Mouse (Mus musculus) embryonic facial prominence, embryonic 13.5 days (tissue): ENCODE data around the gene Trappc3. TPM values are rescaled to one million over a fixed set of nuclear protein-coding genes. Genes with fewer than 3 reads are reported as not detected.

Experiments
- ATAC-seq: fragments of 200-750 bp; cut with Nextera tagmentation; 2 replicates; pipeline ENCODE4 v1.8.0; 2017; ENCODE audit warnings: low read depth; ENCODE audit not compliant: insufficient number of reproducible peaks, insufficient read depth, low FRiP score, low TSS enrichment
- H3K27ac ChIP-seq: fragments of 300-500 bp; sonication (generic); 2 replicates; pipeline ENCODE4 v1.5.1; 2015; ENCODE audit warnings: moderate library complexity, mild to moderate bottlenecking, inconsistent platforms
- H3K27me3 ChIP-seq: fragments of 300-500 bp; sonication (generic); 2 replicates; pipeline ENCODE4 v1.6.1; 2015; ENCODE audit warnings: mild to moderate bottlenecking, inconsistent platforms
- H3K36me3 ChIP-seq: fragments of 300-500 bp; sonication (generic); 2 replicates; pipeline ENCODE4 v1.6.1; 2015; ENCODE audit warnings: mild to moderate bottlenecking, inconsistent platforms
- H3K4me1 ChIP-seq: fragments of 300-500 bp; sonication (generic); 2 replicates; pipeline ENCODE4 v1.6.1; 2015; ENCODE audit warnings: inconsistent platforms
- H3K4me2 ChIP-seq: fragments of 300-500 bp; sonication (generic); 2 replicates; pipeline ENCODE4 v1.6.1; 2015; ENCODE audit warnings: moderate library complexity, mild to moderate bottlenecking, inconsistent platforms
- H3K4me3 ChIP-seq: fragments of 300-500 bp; sonication (generic); 2 replicates; pipeline ENCODE4 v1.5.1; 2015; ENCODE audit warnings: mild to moderate bottlenecking, inconsistent platforms
- H3K9ac ChIP-seq: fragments of 300-500 bp; sonication (generic); 2 replicates; pipeline ENCODE4 v1.6.1; 2015; ENCODE audit warnings: mild to moderate bottlenecking, inconsistent platforms
- H3K9me3 ChIP-seq: fragments of 300-500 bp; sonication (generic); 2 replicates; pipeline ENCODE4 v1.6.1; 2016; ENCODE audit warnings: inconsistent platforms
- WGBS: fragments of 180-500 bp; shearing (Covaris S2); methylation state at CpG from one replicate; pipeline ENCODE4 v1.1.7; 2015; ENCODE audit warnings: mixed read lengths; 5-methylcytosine and 5-hydroxymethylcytosine counted together
- polyA plus RNA-seq: library from polyadenylated mRNA; unstranded; fragments of >200 nt; fragmentation: Nextera tagmentation; extraction: Ambion mirVana; gene quantifications from 2 replicates; pipeline ENCODE4 v1.2.1, GENCODE M21; 2015

The Trappc3 gene
- polyA plus RNA-seq, 1 experiment from 2014 or later, result 126 TPM

DNA sequence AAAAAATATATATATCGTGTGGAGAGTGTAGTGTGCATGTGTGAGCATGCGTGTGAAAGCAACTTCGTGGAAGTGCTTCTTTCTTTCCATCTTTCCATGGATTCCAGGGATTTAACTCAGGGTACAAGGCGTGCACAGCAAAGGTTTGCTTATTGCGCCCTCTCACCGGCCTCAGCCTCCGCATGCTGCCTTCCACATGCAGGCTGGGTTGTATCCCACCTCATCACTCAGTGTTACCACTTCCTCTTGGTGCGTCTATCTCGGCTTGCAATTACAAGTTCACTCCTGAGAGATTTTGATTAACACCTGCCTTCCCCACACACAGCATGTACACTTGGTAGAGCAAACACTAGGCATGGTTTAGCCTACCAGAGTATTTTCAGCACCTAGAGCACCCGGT lies 26.9 kb upstream of the Trappc3 start:
- Histone ChIP-seq H3K4me2 (no peak overlapping the region), H3K9me3 (no peaks in the 10 kb centered on the region), H3K4me3 (no peak overlapping the region), H3K27ac (no peak overlapping the region), H3K27me3 (no peaks in the 10 kb centered on the region), H3K9ac (no peak overlapping the region), H3K36me3 (peaks cover 99% of the 10 kb centered on the region), H3K4me1 (peaks cover 12% of the 10 kb centered on the region)
- WGBS, result 91% methylated on average over 10 of the region's 10 CpGs
- ATAC-seq, result no peak

DNA sequence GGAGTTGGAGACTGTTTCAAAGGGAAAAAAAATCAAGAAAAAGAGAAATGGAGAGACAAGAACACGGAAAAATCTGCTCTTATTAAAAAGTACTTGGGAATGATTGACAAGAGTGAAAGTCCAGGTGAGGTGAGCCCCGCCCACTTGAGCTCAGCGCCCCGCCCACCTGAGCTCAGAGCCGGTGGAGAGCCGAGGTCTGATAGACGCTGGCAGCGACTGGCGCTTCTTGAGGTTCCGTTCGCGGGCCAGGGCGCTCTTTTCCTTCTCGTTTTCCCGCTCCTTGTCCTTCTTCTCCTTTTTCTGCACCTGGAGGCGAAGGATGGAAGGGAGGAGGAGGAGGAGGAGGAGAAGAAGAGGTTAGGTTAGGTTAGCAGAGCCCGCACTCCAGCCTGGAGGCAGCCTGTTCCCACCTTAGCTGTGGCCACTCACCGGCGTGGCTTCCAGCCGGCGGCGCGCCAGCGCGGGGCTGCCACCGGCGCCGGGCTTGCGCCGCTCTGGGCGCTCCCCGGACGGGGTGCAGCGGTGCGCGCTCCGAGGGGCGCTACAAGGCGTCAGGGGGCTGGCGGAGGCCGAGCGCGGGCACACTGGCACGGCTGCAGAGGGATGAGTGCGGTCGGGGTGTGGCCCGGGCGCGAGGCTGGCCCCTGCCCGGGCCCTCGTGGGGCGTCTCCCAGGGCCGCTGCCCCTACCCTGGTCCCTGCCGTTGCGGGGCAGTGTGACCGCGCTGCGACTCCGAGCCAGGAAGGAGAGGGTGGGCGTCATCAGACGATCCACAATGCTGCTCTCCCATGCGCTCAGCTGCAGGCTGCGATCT lies 25.5 kb upstream of the Trappc3 start:
- Histone ChIP-seq H3K36me3 (peaks cover 98% of the 10 kb centered on the region), H3K4me3 (no peak overlapping the region), H3K27ac (no peak overlapping the region), H3K9ac (no peak overlapping the region), H3K4me2 (no peak overlapping the region; the same call in 1 of the 2 replicates), H3K9me3 (no peaks in the 10 kb centered on the region), H3K27me3 (no peaks in the 10 kb centered on the region), H3K4me1 (peaks cover 12% of the 10 kb centered on the region)
- ATAC-seq, result no peak
- 54% methylated on average over 62 of the region's 63 CpGs for WGBS

DNA sequence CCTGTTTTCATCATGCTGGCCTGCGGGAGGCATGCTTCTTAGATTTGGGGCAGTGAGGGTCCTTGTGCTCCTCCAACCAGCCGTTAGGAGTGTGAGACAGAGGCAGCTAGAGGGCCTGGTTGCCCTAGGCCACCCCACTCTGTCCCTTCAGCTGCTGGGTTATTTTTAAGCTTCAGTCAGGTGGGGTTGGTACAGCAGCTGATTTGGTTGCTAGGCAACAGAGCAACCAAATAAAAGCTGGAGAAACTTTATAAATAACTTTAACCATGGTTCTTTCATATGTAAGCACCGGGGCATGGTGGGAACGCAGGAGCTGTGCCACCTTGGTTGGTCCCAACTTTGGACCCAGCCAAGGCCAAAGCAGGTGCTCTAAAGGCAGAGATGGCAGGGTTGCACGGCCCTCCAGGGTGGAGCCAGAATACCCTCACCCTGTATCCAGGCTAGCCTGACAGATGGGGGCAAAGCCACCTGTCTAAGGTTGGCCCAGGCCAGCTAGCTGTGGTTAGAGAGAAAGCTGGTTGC lies 24.3 kb upstream of the Trappc3 start:
- H3K36me3 ChIP-seq, result peaks cover 98% of the 10 kb centered on the region
- H3K4me3 ChIP-seq, result no peak overlapping the region
- H3K27ac ChIP-seq, result 0 out of 2 replicates have a peak overlapping the region, but pooled peaks have one; percentile 28
- H3K4me2 ChIP-seq, result no peak overlapping the region
- WGBS, result 71% methylated on average over 5 of the region's 5 CpGs
- no peaks in the 10 kb centered on the region for H3K27me3 ChIP-seq
- ATAC-seq, result no peak
- H3K4me1 ChIP-seq, result peaks cover 12% of the 10 kb centered on the region
- no peaks in the 10 kb centered on the region for H3K9me3 ChIP-seq
- H3K9ac ChIP-seq, result 0 out of 2 replicates have a peak overlapping the region, but pooled peaks have one; percentile 2

DNA sequence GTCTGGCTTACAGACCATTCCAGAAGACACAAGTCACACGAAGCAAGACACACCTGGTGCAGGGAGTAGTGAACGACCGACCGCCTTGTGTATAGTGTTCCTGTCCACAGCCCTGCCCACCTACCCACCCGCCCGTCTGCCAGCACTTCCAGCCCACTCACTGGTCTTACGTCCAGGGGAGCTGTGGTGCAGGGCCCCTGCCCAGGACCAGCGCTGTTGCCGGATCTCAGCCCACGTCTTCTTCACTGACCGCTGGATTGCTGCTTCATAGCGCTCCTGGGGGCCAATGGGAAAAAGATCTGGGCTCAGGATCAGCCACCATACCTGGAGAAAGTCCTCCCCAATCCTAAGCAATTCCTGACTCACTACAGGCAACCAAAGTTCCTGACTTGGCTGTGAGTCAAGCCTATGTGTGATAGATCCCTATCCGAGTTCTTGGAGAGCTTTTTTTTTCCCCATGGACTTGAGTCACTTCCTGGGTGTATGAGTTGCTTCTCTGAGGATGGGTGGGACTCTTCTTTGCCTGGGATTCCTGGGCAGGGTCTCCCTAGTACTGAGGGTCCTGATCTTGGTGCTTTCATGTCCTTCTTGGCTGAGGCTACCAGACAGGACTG lies 22.2 kb upstream of the Trappc3 start:
- Histone ChIP-seq H3K9me3 (no peaks in the 10 kb centered on the region), H3K27me3 (no peaks in the 10 kb centered on the region), H3K4me3 (no peak overlapping the region), H3K36me3 (peaks cover 80% of the 10 kb centered on the region), H3K9ac (no peak overlapping the region), H3K27ac (no peak overlapping the region), H3K4me2 (no peak overlapping the region), H3K4me1 (peaks cover 12% of the 10 kb centered on the region)
- ATAC-seq, result no peak
- WGBS, result 91% methylated on average over 13 of the region's 13 CpGs

DNA sequence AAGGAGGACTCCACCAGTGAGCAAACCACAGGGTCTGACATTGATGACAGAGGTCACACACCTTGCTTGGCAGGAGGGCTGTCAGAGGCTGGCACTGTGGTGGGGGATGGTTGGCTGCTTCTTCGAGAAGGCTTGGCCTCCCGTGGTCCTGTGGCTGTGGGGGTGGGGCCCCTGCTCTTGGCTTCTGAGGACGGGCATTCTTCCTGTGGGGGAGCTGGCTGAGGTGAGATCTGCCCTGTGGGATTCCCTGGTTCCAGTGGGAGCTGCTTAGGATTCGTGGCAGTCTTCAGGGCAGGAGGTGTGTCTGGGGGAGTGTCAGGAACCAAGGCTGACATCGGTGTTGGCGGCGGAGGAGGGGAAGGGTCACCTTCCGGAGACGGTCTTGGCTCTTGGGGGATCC lies 20.2 kb upstream of the Trappc3 start:
- no peak for ATAC-seq
- H3K4me2 ChIP-seq, result no peak overlapping the region
- WGBS, result 62% methylated on average over 9 of the region's 9 CpGs
- peaks cover 19% of the 10 kb centered on the region for H3K4me1 ChIP-seq
- H3K36me3 ChIP-seq, result peaks cover 71% of the 10 kb centered on the region
- no peak overlapping the region for H3K9ac ChIP-seq
- H3K9me3 ChIP-seq, result no peaks in the 10 kb centered on the region
- H3K27ac ChIP-seq, result no peak overlapping the region
- H3K4me3 ChIP-seq, result no peak overlapping the region
- H3K27me3 ChIP-seq, result no peaks in the 10 kb centered on the region

DNA sequence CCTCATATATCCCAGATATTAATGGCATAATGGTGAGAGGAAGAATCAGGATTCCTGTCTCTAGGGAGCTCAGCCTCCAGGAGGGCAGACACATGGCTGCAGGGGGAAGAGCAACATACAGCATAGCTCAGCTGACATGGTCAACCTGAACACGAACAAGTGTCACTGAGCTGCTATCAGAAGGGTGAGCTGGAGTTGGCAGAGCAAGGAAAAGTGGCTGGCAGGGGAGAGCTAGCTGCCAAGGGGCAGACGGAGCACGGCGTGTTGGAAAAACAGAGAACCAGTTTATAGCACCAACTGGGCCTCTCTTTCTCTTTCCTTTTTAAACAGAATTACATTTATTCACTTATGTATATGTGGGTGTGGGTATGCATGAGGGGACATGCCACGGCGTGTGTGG lies 19.6 kb upstream of the Trappc3 start:
- Histone ChIP-seq H3K4me2 (no peak overlapping the region), H3K27me3 (no peaks in the 10 kb centered on the region), H3K36me3 (peaks cover 65% of the 10 kb centered on the region), H3K9me3 (no peaks in the 10 kb centered on the region), H3K9ac (no peak overlapping the region), H3K4me1 (peaks cover 24% of the 10 kb centered on the region), H3K27ac (no peak overlapping the region), H3K4me3 (no peak overlapping the region)
- ATAC-seq, result no peak
- WGBS, result 90% methylated on average over 6 of the region's 6 CpGs

DNA sequence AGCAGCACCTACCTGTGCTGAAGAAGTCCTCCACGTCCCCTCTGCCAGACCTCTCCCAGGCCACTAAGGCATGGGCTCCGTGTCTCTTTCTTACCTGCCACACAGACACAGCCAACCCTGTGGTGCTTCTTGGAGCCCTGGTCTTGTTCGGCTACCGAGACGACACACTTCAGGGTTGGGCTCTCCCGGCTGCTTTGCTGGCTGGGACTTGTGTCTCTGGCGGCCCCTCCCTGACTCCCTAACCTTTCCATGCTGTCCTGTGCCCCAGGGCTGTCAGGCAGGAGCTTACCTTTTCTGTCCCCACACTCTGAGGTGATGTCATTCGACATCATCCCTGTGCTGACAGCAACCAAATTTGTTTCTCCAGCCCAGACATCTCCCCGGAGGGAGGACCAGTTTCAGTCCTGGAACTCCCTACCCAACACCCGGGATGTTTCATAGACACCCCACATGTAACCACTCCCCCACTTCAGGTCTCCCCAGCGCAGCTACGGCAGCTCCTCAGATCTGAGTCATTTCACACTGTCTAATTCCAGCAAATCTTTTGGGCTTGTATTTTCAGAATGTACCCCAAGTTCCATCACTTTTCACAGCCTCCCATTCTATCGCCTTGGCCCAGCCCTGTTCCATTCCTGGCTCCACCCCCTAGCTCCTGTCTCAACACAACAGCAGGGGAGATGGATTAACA lies 15.8 kb upstream of the Trappc3 start:
- Histone ChIP-seq H3K36me3 (peaks cover 29% of the 10 kb centered on the region), H3K4me2 (no peak overlapping the region), H3K4me3 (no peak overlapping the region), H3K27me3 (no peaks in the 10 kb centered on the region), H3K4me1 (peaks cover 36% of the 10 kb centered on the region), H3K9ac (peak overlapping the region; percentile 21; the same call in 1 of the 2 replicates), H3K9me3 (no peaks in the 10 kb centered on the region), H3K27ac (no peak overlapping the region)
- ATAC-seq, result no peak
- 77% methylated on average over 13 of the region's 13 CpGs for WGBS

DNA sequence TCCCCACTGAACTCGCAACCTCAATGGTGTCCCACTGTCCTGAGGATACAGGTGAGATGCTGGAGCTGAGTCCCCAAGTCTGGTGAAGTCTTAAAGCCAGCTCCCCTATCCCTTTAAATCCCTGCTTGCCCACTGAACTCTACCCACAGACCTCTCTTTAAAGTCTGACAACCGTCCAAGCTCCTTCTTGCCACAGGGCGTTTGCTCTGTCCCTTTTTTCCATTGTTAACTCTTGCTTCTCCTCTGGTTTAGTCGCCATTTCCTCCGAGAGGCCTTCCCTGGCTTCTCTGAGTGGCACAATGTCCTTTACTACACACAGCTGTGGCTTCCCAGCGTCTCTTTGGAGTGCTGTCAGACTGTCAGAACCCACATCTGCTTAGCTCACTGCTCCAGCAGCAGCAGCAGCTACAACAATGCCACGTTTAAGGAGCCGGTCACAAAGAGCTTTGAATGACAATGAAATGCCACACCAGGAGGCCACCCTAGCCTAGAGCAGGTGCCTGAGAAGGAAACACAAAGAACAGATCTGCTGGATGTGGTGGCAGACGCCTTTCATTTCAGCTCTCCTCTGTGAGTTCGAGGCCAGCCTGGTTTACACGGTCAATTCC lies 13.8 kb upstream of the Trappc3 start:
- 21% methylated on average over 11 of the region's 11 CpGs for WGBS
- Histone ChIP-seq H3K4me2 (peak overlapping the region; percentile 4; the same call in 1 of the 2 replicates), H3K4me3 (0 out of 2 replicates have a peak overlapping the region, but pooled peaks have one; percentile 3), H3K4me1 (peaks cover 56% of the 10 kb centered on the region), H3K9me3 (no peaks in the 10 kb centered on the region), H3K27ac (0 out of 2 replicates have a peak overlapping the region, but pooled peaks have one; percentile 16), H3K9ac (peak overlapping the region; percentile 54; the same call in 1 of the 2 replicates), H3K36me3 (peaks cover 10% of the 10 kb centered on the region), H3K27me3 (no peaks in the 10 kb centered on the region)
- no peak for ATAC-seq

DNA sequence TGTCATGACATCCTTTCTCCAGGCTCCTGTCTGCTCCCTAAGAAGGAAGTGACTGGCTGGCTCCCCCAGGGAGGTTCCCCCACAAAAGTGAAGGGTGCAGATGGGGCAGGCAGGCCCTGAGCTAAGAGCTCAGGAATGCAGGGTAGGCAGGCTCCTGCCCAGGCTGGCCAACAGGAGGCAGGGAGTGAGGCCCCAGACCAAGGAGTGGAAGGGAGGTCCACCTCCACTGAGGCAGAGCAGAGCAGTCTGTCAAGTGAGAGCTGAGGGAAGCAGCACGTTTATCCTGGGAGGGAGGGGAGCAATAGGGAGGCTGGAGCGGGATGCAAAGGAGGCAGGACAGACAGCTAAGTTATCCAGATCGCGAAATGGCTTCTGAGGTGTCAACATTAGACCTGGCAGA lies 11.5 kb upstream of the Trappc3 start:
- Histone ChIP-seq H3K4me2 (no peak overlapping the region), H3K27ac (no peak overlapping the region), H3K9ac (peak overlapping the region; percentile 59), H3K4me1 (peaks cover 71% of the 10 kb centered on the region), H3K4me3 (no peak overlapping the region), H3K36me3 (peaks cover 8% of the 10 kb centered on the region), H3K27me3 (no peaks in the 10 kb centered on the region), H3K9me3 (no peaks in the 10 kb centered on the region)
- WGBS, result 53% methylated on average over 4 of the region's 4 CpGs
- no peak for ATAC-seq

DNA sequence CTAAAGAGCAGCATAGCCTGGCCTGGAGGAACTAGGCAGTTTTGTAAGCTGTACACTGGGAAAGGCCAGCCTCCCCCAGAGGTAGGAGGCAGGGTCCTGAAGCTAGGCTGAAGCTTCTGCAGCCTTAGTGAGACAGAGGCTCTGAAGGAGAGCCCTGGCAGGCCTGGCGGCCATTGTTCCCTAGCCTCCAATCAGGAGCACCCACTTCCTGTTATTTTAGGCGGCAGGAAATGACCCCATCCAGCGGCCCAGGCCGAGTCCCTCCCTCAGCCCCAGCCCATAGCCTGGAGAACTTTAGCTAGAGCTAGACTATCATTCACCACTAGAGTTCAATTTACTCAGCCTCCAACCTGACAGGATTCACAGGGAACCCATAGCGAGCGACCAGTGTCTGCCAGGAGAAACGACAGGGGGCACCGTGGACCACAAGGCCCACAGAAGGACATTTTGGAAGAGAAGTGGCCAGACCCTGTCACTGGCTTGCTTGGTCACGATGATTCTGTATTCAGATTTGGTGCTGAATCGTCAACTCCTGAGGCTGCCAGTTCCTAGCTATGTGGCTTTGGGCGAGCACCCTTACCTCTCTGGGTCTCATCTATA lies 10.4 kb upstream of the Trappc3 start:
- H3K4me2 ChIP-seq, result peak overlapping the region; percentile 17
- H3K9ac ChIP-seq, result peak overlapping the region; percentile 59
- H3K27me3 ChIP-seq, result no peaks in the 10 kb centered on the region
- H3K4me1 ChIP-seq, result peaks cover 67% of the 10 kb centered on the region
- H3K27ac ChIP-seq, result 0 out of 2 replicates have a peak overlapping the region, but pooled peaks have one; percentile 39
- ATAC-seq, result no peak
- no peaks in the 10 kb centered on the region; the same call in 1 of the 2 replicates for H3K36me3 ChIP-seq
- H3K4me3 ChIP-seq, result 0 out of 2 replicates have a peak overlapping the region, but pooled peaks have one; percentile 10
- 53% methylated on average over 11 of the region's 11 CpGs for WGBS
- no peaks in the 10 kb centered on the region for H3K9me3 ChIP-seq
